Mouse (Mus musculus): ENCODE results near the gene Cadps. TPM values are rescaled to one million over a fixed set of nuclear protein-coding genes. Genes with fewer than 3 reads are reported as not detected.

Cadps gene
- polyA plus RNA-seq, 1 experiment from 2014 or later: 12.1 TPM

DNA sequence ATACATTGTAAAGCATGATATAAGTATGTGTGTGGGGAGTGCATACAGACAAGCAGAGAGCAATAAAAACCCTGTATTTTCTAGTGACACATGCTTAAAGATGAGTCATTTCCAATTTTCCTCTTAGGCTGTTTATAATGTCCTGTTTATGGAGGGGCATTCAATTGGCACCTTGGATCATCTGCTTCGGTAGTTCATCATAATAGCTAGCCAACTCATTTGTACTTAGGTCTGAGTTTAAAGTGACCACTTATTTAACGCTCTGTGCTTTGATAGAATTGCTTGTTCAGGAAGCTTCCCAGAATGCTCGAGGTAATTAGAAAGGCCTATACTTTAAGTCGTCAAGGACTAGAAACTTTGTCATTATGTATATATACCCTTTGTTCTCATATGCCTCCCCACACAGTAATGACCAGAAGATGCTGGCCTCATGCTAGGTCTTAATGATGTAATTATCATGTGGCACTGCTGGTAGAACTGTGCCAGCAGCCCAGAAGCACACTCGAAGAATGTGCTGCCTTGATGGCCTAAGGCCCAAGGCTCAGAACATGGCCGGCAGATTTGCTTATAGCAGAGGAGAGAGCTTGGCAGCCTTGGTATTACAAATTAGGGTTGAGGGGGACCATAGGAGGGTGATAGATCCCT lies 179.9 kb downstream of the Cadps start:
- Histone ChIP-seq H3K9ac (ENCODE audit: low read length) (no peak overlapping the region), H3K4me2 (ENCODE audit: low read depth, low read length, severe bottlenecking) (no peak overlapping the region), H3K27me3 (ENCODE audit: control insufficient read depth, insufficient read depth, low read length) (no peaks in the 10 kb centered on the region), H3K4me3 (ENCODE audit: low read depth, low read length) (no peak overlapping the region), H3K36me3 (ENCODE audit: control insufficient read depth, insufficient read depth, low read length) (no peaks in the 10 kb centered on the region), H3K4me1 (replicated peaks; ENCODE audit: control insufficient read depth, insufficient read depth, low read length) (no peaks in the 10 kb centered on the region), H3K27ac (ENCODE audit: low read depth, low read length) (no peak overlapping the region), H3K9me3 (ENCODE audit: control insufficient read depth, low read length) (no peaks in the 10 kb centered on the region)
- peak; percentile 73 for ATAC-seq (replicated peaks; ENCODE audit: low FRiP score)
- DNase-seq (ENCODE audit: low spot score): no peak
- WGBS: 47% methylated on average over 6 of the region's 6 CpGs

DNA sequence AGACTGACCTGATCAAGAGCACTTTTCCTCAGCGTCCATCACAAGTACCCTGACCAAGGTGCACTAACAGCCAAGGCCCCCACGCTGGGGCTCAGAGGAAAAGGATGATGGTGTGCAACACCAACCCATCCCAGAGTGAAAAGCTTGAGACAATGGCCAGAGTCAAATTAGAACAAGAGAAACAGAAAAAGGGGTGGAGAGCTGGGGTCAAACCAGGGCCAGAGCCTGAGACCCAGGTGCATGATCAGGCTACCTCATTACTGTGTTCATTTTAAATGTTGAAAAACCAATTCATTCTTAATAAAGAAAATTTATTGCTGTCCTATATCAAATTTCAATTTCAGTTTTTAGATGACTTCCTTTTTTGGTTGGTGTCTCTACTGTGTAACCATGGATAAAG lies 184.1 kb downstream of the Cadps start:
- WGBS: 71% methylated on average over 2 of the region's 2 CpGs
- ATAC-seq (replicated peaks; ENCODE audit: low FRiP score): no peak

DNA sequence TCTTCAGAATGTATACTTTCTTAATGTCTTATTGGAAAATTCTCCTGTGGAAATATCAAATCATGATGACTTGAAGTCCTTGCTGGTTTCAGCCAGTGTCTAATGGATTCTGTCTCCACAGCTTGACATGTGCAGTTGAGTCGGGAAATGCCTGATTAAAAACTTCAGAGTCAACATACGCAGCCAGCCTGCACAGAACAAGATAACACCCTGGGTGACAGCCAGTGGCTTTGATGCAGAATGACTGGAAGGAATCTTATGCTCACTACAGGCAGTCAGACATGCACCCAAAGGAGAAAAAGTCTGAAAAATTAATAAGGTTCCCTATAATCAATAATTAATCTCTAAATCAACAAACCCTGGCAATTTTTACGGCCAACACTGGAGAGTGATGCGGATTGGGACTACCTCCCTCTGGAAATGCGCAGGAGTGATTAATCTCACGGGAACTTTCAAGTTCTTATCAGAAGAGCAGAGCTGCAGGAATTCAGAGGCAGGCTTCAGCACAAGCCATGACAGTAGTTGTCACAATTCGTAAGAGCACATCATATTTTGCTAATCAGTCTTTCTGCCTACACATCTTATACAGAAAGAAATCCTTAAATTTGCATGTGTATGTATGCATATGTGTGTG lies 185.6 kb downstream of the Cadps start:
- H3K9ac ChIP-seq (ENCODE audit: low read length): no peak overlapping the region
- no peak overlapping the region for H3K27ac ChIP-seq (ENCODE audit: low read depth, low read length)
- ATAC-seq (replicated peaks; ENCODE audit: low FRiP score) (no peak), DNase-seq (ENCODE audit: low spot score) (no peak)
- no peaks in the 10 kb centered on the region for H3K36me3 ChIP-seq (ENCODE audit: control insufficient read depth, insufficient read depth, low read length)
- 89% methylated on average over 7 of the region's 7 CpGs for WGBS
- no peak overlapping the region for H3K4me2 ChIP-seq (ENCODE audit: low read depth, low read length, severe bottlenecking)
- no peaks in the 10 kb centered on the region for H3K9me3 ChIP-seq (ENCODE audit: control insufficient read depth, low read length)
- H3K4me3 ChIP-seq (ENCODE audit: low read depth, low read length): no peak overlapping the region
- H3K4me1 ChIP-seq (replicated peaks; ENCODE audit: control insufficient read depth, insufficient read depth, low read length): no peaks in the 10 kb centered on the region
- no peaks in the 10 kb centered on the region for H3K27me3 ChIP-seq (ENCODE audit: control insufficient read depth, insufficient read depth, low read length)

More for the DNA sequence above, 184.1 kb downstream of the Cadps start:
- Histone ChIP-seq H3K9me3 (ENCODE audit: control insufficient read depth, low read length) (no peaks in the 10 kb centered on the region), H3K27ac (ENCODE audit: low read depth, low read length) (no peak overlapping the region), H3K4me1 (replicated peaks; ENCODE audit: control insufficient read depth, insufficient read depth, low read length) (no peaks in the 10 kb centered on the region), H3K27me3 (ENCODE audit: control insufficient read depth, insufficient read depth, low read length) (no peaks in the 10 kb centered on the region), H3K9ac (ENCODE audit: low read length) (no peak overlapping the region), H3K36me3 (ENCODE audit: control insufficient read depth, insufficient read depth, low read length) (no peaks in the 10 kb centered on the region), H3K4me3 (ENCODE audit: low read depth, low read length) (no peak overlapping the region), H3K4me2 (ENCODE audit: low read depth, low read length, severe bottlenecking) (no peak overlapping the region)
- DNase-seq (ENCODE audit: low spot score): no peak

DNA sequence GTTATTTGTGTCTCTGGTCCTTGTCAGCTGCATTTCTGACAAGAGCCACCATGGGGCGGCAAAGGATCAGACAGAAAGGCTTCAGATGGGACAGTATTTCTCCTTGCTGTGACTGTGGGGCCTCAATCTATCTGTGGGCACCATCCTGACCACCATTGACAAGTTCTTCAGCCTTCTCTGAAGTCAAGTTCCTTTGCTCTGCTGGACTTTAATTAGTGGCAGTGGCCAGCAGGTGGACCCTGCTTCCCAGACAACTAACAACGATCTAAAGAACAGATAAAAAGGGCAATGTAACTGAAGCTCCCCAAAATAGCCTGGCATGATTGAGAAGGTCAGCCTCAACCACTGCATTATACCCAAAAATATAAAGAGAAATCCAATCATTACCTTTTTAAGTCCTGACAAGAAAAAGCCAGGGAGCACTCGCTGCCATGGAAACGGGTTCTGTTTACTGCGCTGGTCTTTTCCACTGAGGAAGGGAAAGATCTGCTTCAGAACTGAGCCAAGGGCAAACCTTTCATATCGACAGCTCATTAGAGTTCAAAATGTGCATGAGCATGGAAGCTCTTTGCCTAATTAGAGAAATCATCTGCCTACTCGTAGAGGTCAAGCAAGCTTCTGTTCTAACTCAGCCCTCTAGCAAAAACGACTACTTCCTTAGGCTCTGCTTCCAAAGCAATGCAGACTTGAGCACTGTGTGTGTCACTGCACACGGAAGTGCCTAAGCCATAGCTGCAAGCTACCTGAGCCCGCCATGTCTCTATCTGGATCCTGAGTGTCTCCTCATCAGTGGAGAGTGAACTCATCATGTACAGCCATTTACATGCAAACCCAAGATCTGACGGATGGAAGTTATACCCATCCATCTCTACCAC lies 198.4 kb downstream of the Cadps start:
- Histone ChIP-seq H3K9me3 (ENCODE audit: control insufficient read depth, low read length) (no peaks in the 10 kb centered on the region), H3K36me3 (ENCODE audit: control insufficient read depth, insufficient read depth, low read length) (no peaks in the 10 kb centered on the region), H3K9ac (ENCODE audit: low read length) (no peak overlapping the region), H3K27me3 (ENCODE audit: control insufficient read depth, insufficient read depth, low read length) (no peaks in the 10 kb centered on the region), H3K4me3 (ENCODE audit: low read depth, low read length) (no peak overlapping the region), H3K4me1 (replicated peaks; ENCODE audit: control insufficient read depth, insufficient read depth, low read length) (no peaks in the 10 kb centered on the region), H3K27ac (ENCODE audit: low read depth, low read length) (no peak overlapping the region), H3K4me2 (ENCODE audit: low read depth, low read length, severe bottlenecking) (no peak overlapping the region)
- WGBS: 75% methylated on average over 11 of the region's 11 CpGs
- peak; percentile 51 for DNase-seq (ENCODE audit: low spot score)
- no peak for ATAC-seq (replicated peaks; ENCODE audit: low FRiP score)

DNA sequence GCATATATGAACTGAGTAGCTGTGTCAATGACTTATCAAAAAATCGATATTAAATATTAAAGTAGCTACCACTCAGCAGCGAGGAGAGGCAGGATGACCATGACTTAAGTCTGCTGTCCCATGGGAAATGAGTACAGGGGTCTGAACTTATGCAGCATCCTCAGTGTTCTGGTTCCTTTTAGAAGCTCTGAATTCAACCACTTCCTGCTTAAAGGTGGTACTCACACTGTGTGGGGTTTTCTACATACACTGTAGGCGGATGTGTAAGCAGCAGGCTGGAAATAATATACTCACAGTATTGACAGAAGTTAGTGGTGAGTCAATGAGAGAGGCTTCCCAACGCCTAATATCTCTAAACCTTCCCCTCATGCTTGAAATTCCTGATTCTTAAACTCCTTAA lies 215.9 kb downstream of the Cadps start:
- DNase-seq (ENCODE audit: low spot score): no peak
- Histone ChIP-seq H3K9ac (ENCODE audit: low read length) (no peak overlapping the region), H3K9me3 (ENCODE audit: control insufficient read depth, low read length) (no peaks in the 10 kb centered on the region), H3K36me3 (ENCODE audit: control insufficient read depth, insufficient read depth, low read length) (no peaks in the 10 kb centered on the region), H3K27ac (ENCODE audit: low read depth, low read length) (no peak overlapping the region), H3K27me3 (ENCODE audit: control insufficient read depth, insufficient read depth, low read length) (no peaks in the 10 kb centered on the region), H3K4me3 (ENCODE audit: low read depth, low read length) (no peak overlapping the region), H3K4me2 (ENCODE audit: low read depth, low read length, severe bottlenecking) (no peak overlapping the region), H3K4me1 (replicated peaks; ENCODE audit: control insufficient read depth, insufficient read depth, low read length) (no peaks in the 10 kb centered on the region)
- 87% methylated on average over 4 of the region's 4 CpGs for WGBS
- ATAC-seq (replicated peaks; ENCODE audit: low FRiP score): no peak

DNA sequence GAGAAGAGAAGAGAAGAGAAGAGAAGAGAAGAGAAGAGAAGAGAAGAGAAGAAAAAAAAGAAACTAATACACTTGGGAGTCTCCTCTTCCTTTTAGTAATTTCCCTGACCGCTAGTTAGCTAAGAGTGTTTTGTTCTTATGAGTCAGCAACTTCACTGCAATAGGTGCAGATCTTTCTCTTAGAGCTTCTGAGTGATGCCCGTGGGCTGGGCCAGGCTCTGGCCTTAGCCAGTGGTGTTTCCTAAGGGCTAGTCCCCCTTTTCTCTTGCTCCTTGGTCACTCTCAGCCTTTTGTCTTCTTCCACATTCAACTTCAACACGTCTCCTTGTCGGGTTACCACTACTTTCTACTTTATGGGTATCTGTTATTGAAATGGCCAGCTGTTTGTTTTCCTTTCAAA lies 216.7 kb downstream of the Cadps start:
- H3K4me2 ChIP-seq (ENCODE audit: low read depth, low read length, severe bottlenecking): no peak overlapping the region
- no peaks in the 10 kb centered on the region for H3K27me3 ChIP-seq (ENCODE audit: control insufficient read depth, insufficient read depth, low read length)
- ATAC-seq (replicated peaks; ENCODE audit: low FRiP score) (no peak), DNase-seq (ENCODE audit: low spot score) (no peak)
- H3K4me1 ChIP-seq (replicated peaks; ENCODE audit: control insufficient read depth, insufficient read depth, low read length): no peaks in the 10 kb centered on the region
- H3K36me3 ChIP-seq (ENCODE audit: control insufficient read depth, insufficient read depth, low read length): no peaks in the 10 kb centered on the region
- WGBS: 88% methylated on average over 4 of the region's 4 CpGs
- H3K9ac ChIP-seq (ENCODE audit: low read length): no peak overlapping the region
- no peak overlapping the region for H3K4me3 ChIP-seq (ENCODE audit: low read depth, low read length)
- H3K27ac ChIP-seq (ENCODE audit: low read depth, low read length): no peak overlapping the region
- no peaks in the 10 kb centered on the region for H3K9me3 ChIP-seq (ENCODE audit: control insufficient read depth, low read length)

DNA sequence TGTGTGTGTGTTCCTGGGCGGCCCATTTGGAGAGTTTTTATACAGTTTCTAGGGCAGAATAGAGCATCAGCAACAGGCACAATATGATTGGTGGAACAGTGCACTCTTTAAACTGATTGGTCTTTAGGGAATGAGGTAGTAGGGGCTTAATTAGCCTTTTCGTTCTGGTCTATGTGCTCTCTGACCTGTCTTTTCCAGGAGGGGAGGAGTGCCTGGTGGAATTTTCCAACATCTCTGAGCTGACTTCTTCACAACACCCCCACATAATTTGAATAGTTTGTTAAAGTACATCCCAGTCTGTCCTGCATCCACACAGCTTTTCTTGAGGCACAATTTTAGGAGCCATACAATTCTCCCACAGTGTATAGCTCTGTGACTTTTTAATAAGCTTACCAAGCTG lies 220.8 kb downstream of the Cadps start:
- 88% methylated on average over 2 of the region's 2 CpGs for WGBS
- DNase-seq (ENCODE audit: low spot score) (no peak), ATAC-seq (replicated peaks; ENCODE audit: low FRiP score) (no peak)
- Histone ChIP-seq H3K27me3 (ENCODE audit: control insufficient read depth, insufficient read depth, low read length) (no peaks in the 10 kb centered on the region), H3K27ac (ENCODE audit: low read depth, low read length) (no peak overlapping the region), H3K4me1 (replicated peaks; ENCODE audit: control insufficient read depth, insufficient read depth, low read length) (no peaks in the 10 kb centered on the region), H3K36me3 (ENCODE audit: control insufficient read depth, insufficient read depth, low read length) (no peaks in the 10 kb centered on the region), H3K9me3 (ENCODE audit: control insufficient read depth, low read length) (no peaks in the 10 kb centered on the region), H3K9ac (ENCODE audit: low read length) (no peak overlapping the region), H3K4me2 (ENCODE audit: low read depth, low read length, severe bottlenecking) (no peak overlapping the region), H3K4me3 (ENCODE audit: low read depth, low read length) (no peak overlapping the region)

DNA sequence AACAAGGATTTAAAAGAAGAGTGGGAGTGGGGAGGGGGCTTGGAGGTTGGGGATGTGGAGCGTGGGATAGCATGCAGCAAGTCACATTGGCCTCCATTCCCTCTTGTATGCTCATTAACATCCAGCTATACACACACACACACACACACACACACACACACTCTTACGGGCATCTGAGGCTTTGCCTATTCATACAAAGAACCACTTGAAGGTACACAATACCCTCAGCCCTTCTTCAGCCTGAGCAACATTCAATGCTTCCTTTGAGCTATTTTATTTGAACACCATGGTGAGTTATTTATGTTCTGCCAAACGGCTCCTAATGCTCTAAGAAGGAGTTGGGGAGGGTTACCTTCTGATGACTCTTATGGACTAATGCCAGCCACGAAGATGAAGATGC lies 227.6 kb downstream of the Cadps start:
- Histone ChIP-seq H3K9me3 (ENCODE audit: control insufficient read depth, low read length) (no peaks in the 10 kb centered on the region), H3K9ac (ENCODE audit: low read length) (no peak overlapping the region), H3K4me1 (replicated peaks; ENCODE audit: control insufficient read depth, insufficient read depth, low read length) (0 out of 2 replicates have a peak, but pooled peaks cover 3% of the 10 kb centered on the region), H3K4me3 (ENCODE audit: low read depth, low read length) (no peak overlapping the region), H3K27me3 (ENCODE audit: control insufficient read depth, insufficient read depth, low read length) (no peaks in the 10 kb centered on the region; the same call in 1 of the 2 replicates), H3K36me3 (ENCODE audit: control insufficient read depth, insufficient read depth, low read length) (no peaks in the 10 kb centered on the region), H3K4me2 (ENCODE audit: low read depth, low read length, severe bottlenecking) (no peak overlapping the region), H3K27ac (ENCODE audit: low read depth, low read length) (no peak overlapping the region)
- DNase-seq (ENCODE audit: low spot score): no peak
- WGBS: 28% methylated on average over 4 of the region's 4 CpGs
- peak; percentile 83 for ATAC-seq (replicated peaks; ENCODE audit: low FRiP score)
